Mouse (Mus musculus) olfactory bulb, adult 2 months (tissue): ENCODE results near the gene Ada.

Source experiments
- CTCF ChIP-seq: fragments of 200-500 bp; IDR thresholded peaks from 2 replicates; pipeline ENCODE4 v1.5.1; 2012; ENCODE audit warnings: low read depth, mild to moderate bottlenecking, low read length, moderate library complexity; ENCODE audit not compliant: insufficient read depth
- POLR2A ChIP-seq: fragments of 200-500 bp; IDR thresholded peaks from 2 replicates; pipeline ENCODE4 v1.6.1; 2012; ENCODE audit warnings: mild to moderate bottlenecking, low read depth, low read length, moderate library complexity; ENCODE audit not compliant: insufficient read depth

DNA sequence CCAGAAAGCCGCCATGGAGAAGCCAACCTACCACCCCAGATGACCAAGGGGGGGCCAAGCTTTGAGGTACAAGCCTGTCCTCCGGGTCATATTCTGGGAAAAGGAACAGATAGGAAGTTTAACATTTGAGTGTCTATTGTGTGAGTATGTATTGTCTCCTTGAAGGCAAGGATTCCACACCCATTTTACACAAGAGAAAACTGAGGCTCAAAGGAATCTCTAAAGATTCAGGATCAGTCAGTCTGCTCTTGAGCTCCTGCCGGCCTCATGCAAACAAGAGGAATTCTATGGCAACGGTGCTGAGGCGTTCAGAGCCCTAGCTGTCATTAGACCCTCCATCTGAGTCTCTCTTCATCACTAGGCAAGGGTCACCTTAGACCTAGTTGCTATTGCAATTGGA is 7.4 kb downstream of the Ada start:
- TF ChIP-seq POLR2A (no peak), CTCF (no peak)
